Mouse (Mus musculus) liver, postnatal 0 days (tissue): ENCODE measurements around the gene Cdk6. TPM values are rescaled to one million over a fixed set of nuclear protein-coding genes. Genes with fewer than 3 reads are reported as not detected.
A peak's percentile ranks its signal among the peaks of the same experiment; 100 is the strongest.

Experiments
- ATAC-seq: fragments of 200-750 bp; cut with Nextera tagmentation; 2 replicates; pipeline ENCODE4 v1.8.0; 2017; ENCODE audit warnings: mild to moderate bottlenecking, moderate library complexity
- DNase-seq: peaks from one replicate; pipeline ENCODE4 v3.0.0-alpha.2; 2016
- H3K27ac ChIP-seq: fragments of 300-500 bp; sonication (generic); 2 replicates; pipeline ENCODE4 v1.5.1; 2014; ENCODE audit warnings: antibody characterized with exemption, moderate library complexity, mild to moderate bottlenecking, low read depth
- H3K27me3 ChIP-seq: fragments of 300-500 bp; sonication (generic); 2 replicates; pipeline ENCODE4 v1.6.1; 2014; ENCODE audit warnings: low read length, control low read depth, mixed read lengths; ENCODE audit not compliant: insufficient read depth
- H3K36me3 ChIP-seq: fragments of 300-500 bp; sonication (generic); replicated peaks from 2 replicates; pipeline ENCODE4 v1.6.1; 2014; ENCODE audit warnings: mild to moderate bottlenecking, control low read depth, low read length, moderate library complexity, mixed read lengths; ENCODE audit not compliant: insufficient read depth
- H3K4me1 ChIP-seq: fragments of 300-500 bp; sonication (generic); 2 replicates; pipeline ENCODE4 v1.6.1; 2014; ENCODE audit warnings: antibody characterized with exemption, mild to moderate bottlenecking, control low read depth; ENCODE audit not compliant: insufficient read depth
- H3K4me2 ChIP-seq: fragments of 300-500 bp; sonication (generic); 2 replicates; pipeline ENCODE4 v1.6.1; 2014; ENCODE audit warnings: low read depth, mild to moderate bottlenecking, low read length, moderate library complexity, mixed read lengths
- H3K4me3 ChIP-seq: fragments of 300-500 bp; sonication (generic); 2 replicates; pipeline ENCODE4 v1.5.1; 2014; ENCODE audit warnings: low read depth, low read length
- H3K9ac ChIP-seq: fragments of 300-500 bp; sonication (generic); replicated peaks from 2 replicates; pipeline ENCODE4 v1.6.1; 2014; ENCODE audit warnings: mild to moderate bottlenecking, moderate library complexity
- H3K9me3 ChIP-seq: fragments of 300-500 bp; sonication (generic); 2 replicates; pipeline ENCODE4 v1.6.1; 2016; ENCODE audit warnings: mild to moderate bottlenecking, control low read depth, low read length, mixed read lengths
- CTCF ChIP-seq: sonication (generic); IDR thresholded peaks from 2 replicates; pipeline ENCODE4 v1.5.1; 2016; ENCODE audit warnings: antibody characterized with exemption, low read depth
- EP300 ChIP-seq: IDR thresholded peaks from 2 replicates; pipeline ENCODE4 v1.6.1; 2016; ENCODE audit warnings: antibody characterized with exemption, low read depth, mild to moderate bottlenecking
- WGBS: fragments of 180-500 bp; shearing (Covaris S2); extraction: QIAGEN DNeasy Blood & Tissue Kit; methylation state at CpG from one replicate; pipeline ENCODE4 v1.1.7; 2014; ENCODE audit not compliant: insufficient replicate concordance; 5-methylcytosine and 5-hydroxymethylcytosine counted together
- polyA plus RNA-seq: library from polyadenylated mRNA; unstranded; fragments of >200 nt; fragmentation: Nextera tagmentation; extraction: Ambion mirVana; gene quantifications from 2 replicates; pipeline ENCODE4 v1.2.1, GENCODE M21; 2015

The Cdk6 gene
- polyA plus RNA-seq, 1 experiment from 2014 or later, result 17.3 TPM

DNA sequence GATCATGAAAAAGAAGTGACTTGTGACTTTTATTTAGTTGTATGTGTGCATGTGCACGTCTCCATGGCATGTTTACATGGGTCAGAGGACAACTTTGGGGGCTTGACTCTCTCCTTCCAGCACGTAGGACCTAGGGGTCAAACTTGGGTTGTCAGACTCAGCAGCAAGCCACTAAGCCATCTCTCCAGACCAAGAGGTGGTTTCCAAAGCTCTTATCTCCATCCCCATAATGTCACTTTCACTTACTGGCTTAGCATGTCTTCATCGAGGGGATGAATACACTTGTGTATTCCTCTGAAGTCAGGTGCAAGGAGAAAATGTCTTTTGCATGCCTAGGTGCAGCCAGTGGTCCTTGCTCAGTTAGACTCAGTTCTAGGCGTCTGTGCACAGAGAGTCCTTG, 163.2 kb downstream of the Cdk6 start:
- no peak for ATAC-seq
- Histone ChIP-seq H3K9me3 (no peaks in the 10 kb centered on the region), H3K27me3 (no peaks in the 10 kb centered on the region), H3K4me3 (no peak overlapping the region), H3K27ac (no peak overlapping the region), H3K4me2 (no peak overlapping the region), H3K9ac (no peak overlapping the region), H3K36me3 (no peaks in the 10 kb centered on the region), H3K4me1 (peaks cover 52% of the 10 kb centered on the region)
- TF ChIP-seq EP300 (no peak), CTCF (no peak)
- no peak for DNase-seq
- WGBS, result 50% methylated on average over 4 of the region's 4 CpGs

DNA sequence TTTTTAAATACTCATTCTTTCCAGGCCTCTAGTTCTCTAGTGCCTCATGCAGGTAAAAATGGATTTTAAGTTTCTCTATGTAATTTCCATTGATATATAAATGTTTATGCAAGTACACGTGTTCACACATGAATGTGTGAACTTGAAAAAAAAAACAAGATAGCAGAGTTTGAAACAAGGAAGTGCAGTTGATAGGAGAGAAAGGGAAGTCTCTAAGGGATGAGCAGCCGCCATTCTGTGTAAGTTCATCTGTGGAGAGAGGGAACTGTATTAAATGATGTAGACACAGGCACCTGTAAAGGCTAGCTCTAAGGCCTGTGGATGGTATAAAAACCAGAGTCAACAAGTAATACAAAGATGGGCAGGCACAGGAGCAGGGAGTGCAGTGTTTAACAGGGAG, 164.3 kb downstream of the Cdk6 start:
- no peaks in the 10 kb centered on the region for H3K36me3 ChIP-seq
- no peak for ATAC-seq
- H3K27ac ChIP-seq, result peak overlapping the region; percentile 19; the same call in 1 of the 2 replicates
- H3K9me3 ChIP-seq, result no peaks in the 10 kb centered on the region
- no peak overlapping the region for H3K9ac ChIP-seq
- WGBS, result 37% methylated on average over 2 of the region's 2 CpGs
- no peak for DNase-seq
- no peaks in the 10 kb centered on the region for H3K27me3 ChIP-seq
- H3K4me2 ChIP-seq, result no peak overlapping the region
- H3K4me1 ChIP-seq, result peaks cover 51% of the 10 kb centered on the region
- no peak for TF ChIP-seq EP300
- no peak for TF ChIP-seq CTCF
- no peak overlapping the region for H3K4me3 ChIP-seq

DNA sequence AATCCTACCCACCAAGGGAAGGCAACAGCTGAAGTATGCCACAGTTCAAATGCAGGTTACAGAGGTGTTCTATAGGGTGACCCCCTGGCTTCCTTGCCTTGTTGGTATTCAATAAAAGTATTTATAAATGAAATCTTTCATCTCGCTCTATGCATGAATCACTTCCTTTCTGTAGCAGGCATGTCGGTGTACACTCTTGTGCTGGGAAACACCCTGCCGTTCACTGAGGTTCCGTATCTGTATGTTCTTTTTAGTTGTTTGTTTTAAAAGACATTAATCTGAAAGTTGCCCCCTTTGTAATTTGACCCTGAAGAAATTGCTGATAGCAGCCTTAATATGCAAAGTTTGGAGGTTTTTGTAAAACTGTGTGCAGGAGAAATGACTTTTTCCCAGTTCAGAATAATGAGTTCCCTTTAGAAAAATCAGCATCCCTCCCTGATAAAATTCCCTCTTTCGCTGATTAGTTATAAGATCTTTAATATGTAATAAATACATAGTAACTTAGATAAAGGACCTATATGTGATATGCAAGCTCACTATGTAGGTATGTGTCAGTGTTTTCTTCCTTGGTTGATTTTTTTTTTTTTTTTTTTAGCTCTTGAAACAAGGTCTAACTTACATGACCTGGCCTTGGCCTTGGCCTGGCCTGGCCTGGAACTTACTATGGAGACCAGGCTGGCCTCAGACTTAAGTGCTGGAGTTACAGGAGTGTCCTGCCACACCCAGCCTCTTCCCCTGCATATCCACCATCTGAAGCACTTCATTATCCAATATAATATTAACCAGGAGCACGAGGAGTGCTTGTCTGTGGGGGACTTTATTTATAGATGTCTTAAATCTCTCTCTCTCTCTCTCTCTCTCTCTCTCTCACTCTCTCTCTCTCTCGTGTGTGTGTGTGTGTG, 167.4 kb downstream of the Cdk6 start:
- WGBS, result 63% methylated on average over 7 of the region's 7 CpGs
- H3K9me3 ChIP-seq, result no peaks in the 10 kb centered on the region
- no peak overlapping the region for H3K4me2 ChIP-seq
- ATAC-seq, result no peak
- H3K27ac ChIP-seq, result no peak overlapping the region
- no peaks in the 10 kb centered on the region for H3K36me3 ChIP-seq
- H3K4me1 ChIP-seq, result peaks cover 22% of the 10 kb centered on the region
- no peak overlapping the region for H3K4me3 ChIP-seq
- H3K9ac ChIP-seq, result no peak overlapping the region
- no peak for DNase-seq
- no peaks in the 10 kb centered on the region for H3K27me3 ChIP-seq
- no peak for TF ChIP-seq EP300
- no peak for TF ChIP-seq CTCF

DNA sequence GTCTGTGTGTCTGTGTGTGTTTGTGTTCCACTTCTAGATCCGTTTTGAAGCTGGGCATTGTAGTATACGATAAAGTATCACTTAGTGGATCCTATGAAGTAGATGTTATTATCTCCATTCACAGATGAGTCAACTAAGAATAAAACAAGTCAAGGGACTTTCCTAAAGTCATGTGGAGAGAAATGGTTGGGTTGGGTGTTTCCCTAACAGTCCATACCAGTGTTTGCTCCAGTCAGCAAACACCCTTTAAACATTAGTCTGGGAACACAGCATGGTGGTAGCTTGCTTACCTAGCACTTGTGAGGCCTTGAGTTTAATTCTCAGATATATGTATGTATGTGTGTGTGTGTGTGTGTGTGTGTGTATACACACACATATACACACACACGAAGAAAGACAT, 168.2 kb downstream of the Cdk6 start:
- ATAC-seq (0 out of 2 replicates have a peak, but pooled peaks have one; percentile 24), DNase-seq (no peak)
- H3K4me2 ChIP-seq, result no peak overlapping the region
- peaks cover 17% of the 10 kb centered on the region for H3K4me1 ChIP-seq
- H3K27ac ChIP-seq, result no peak overlapping the region
- no peak overlapping the region for H3K4me3 ChIP-seq
- 56% methylated on average over 3 of the region's 3 CpGs for WGBS
- H3K36me3 ChIP-seq, result no peaks in the 10 kb centered on the region
- no peaks in the 10 kb centered on the region for H3K27me3 ChIP-seq
- no peak overlapping the region for H3K9ac ChIP-seq
- no peaks in the 10 kb centered on the region for H3K9me3 ChIP-seq
- TF ChIP-seq EP300, result no peak
- TF ChIP-seq CTCF, result no peak

DNA sequence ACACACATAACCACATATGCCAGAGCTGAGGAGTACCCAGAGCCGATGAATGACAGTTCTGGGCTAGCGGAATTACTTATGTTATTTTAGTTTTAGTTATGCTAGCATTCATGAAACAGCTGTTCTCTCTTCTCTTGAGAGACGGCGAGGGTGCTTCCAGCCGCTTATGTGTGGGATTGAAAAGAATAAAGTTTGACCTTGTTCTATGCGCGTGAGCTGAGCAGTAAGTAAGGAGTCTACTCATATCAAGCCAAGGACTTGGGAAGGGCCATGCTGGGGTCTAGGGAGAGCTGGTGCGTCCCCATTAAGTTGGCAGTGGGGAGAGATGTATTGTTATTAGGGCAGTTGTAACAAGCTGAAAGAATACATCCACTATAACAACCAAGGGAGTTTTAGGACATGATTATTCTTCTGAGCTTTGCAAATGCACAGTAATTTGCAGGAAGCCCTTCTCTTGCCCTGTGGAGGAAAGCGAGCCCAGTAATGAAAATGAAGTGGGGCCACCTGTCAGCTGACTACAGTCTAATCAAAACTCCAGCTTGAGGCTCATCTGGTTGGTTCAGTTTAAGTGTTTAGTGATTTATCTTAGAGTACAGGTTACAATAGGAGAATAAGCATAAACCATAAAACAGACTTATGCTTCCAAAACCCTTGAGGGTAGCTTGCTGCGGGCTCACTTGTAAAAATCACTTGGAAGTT, 170.0 kb downstream of the Cdk6 start:
- Histone ChIP-seq H3K4me3 (no peak overlapping the region), H3K27ac (no peak overlapping the region), H3K4me1 (peaks cover 9% of the 10 kb centered on the region), H3K9ac (no peak overlapping the region), H3K36me3 (no peaks in the 10 kb centered on the region), H3K4me2 (no peak overlapping the region), H3K9me3 (no peaks in the 10 kb centered on the region), H3K27me3 (no peaks in the 10 kb centered on the region)
- no peak for TF ChIP-seq EP300
- DNase-seq (no peak), ATAC-seq (no peak)
- WGBS, result 83% methylated on average over 10 of the region's 10 CpGs

DNA sequence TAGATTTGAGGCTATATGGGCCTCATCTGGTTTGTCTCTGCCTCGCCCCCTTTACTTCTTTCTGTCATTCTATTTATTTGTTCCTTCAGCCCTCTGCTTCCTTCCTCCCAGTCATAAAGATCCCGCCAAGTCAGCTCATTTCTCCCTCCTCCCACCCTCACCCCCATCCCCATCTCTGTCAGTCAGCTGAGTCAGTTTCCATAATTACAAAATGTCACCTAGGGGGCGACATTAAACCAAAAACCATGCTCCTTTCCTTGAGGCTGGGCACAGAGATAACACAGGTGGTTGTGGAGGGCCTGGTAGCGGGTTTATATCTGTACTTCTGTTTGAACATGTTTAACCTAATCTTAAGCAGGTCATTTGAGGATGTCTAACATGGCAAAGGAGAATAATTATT, 171.3 kb downstream of the Cdk6 start:
- ATAC-seq, result peak; percentile 58
- Histone ChIP-seq H3K9ac (no peak overlapping the region), H3K27me3 (no peaks in the 10 kb centered on the region), H3K27ac (no peak overlapping the region), H3K4me3 (no peak overlapping the region), H3K4me1 (peaks cover 11% of the 10 kb centered on the region; the same call in 1 of the 2 replicates), H3K9me3 (no peaks in the 10 kb centered on the region), H3K4me2 (no peak overlapping the region), H3K36me3 (no peaks in the 10 kb centered on the region)
- no peak for DNase-seq
- TF ChIP-seq EP300 (peak; percentile 80), CTCF (peak; percentile 60)
- WGBS, result 32% methylated on average over 4 of the region's 4 CpGs
